Mouse (Mus musculus) megakaryocyte, embryonic 14.5 days (primary cell): Measurements from ENCODE around the gene Nxf1. TPM values are rescaled to one million over a fixed set of nuclear protein-coding genes. Genes with fewer than 3 reads are reported as not detected.
"Not testable (repeated sequence)": the region's sequence is repeated elsewhere in the genome, so short reads cannot be mapped to it uniquely, and the experiment has no call there.

Experiments
- H3K27me3 ChIP-seq: replicated peaks from 2 replicates; pipeline ENCODE3; 2012; ENCODE audit warnings: inconsistent platforms
- H3K36me3 ChIP-seq: replicated peaks from 2 replicates; pipeline ENCODE3; 2012; ENCODE audit warnings: low read length, inconsistent platforms, mixed read lengths
- H3K4me1 ChIP-seq: 2 replicates; pipeline ENCODE4 v1.6.1; 2012; ENCODE audit warnings: inconsistent platforms
- H3K4me3 ChIP-seq: replicated peaks from 2 replicates; pipeline ENCODE3; 2012; ENCODE audit warnings: moderate library complexity, mild to moderate bottlenecking, inconsistent platforms
- H3K9me3 ChIP-seq: 2 replicates; pipeline ENCODE4 v1.6.1; 2012; ENCODE audit warnings: inconsistent platforms
- FLI1 ChIP-seq: IDR thresholded peaks from 2 replicates; pipeline ENCODE4 v1.6.1; 2012; ENCODE audit warnings: low read length, inconsistent platforms, mixed read lengths
- GATA1 ChIP-seq: IDR thresholded peaks from 3 replicates; pipeline ENCODE4 v1.6.1; 2012; ENCODE audit warnings: mixed read lengths, low read length, inconsistent platforms, borderline replicate concordance
- polyA plus RNA-seq: library from polyadenylated mRNA; stranded (reverse); fragments of >175 nt; gene quantifications from 2 replicates; pipeline ENCODE4 v1.2.3, GENCODE M21; 2012; ENCODE audit warnings: low replicate concordance; ENCODE audit not compliant: insufficient read depth

The Nxf1 gene
- polyA plus RNA-seq, 1 experiment, result 13.3 TPM

DNA sequence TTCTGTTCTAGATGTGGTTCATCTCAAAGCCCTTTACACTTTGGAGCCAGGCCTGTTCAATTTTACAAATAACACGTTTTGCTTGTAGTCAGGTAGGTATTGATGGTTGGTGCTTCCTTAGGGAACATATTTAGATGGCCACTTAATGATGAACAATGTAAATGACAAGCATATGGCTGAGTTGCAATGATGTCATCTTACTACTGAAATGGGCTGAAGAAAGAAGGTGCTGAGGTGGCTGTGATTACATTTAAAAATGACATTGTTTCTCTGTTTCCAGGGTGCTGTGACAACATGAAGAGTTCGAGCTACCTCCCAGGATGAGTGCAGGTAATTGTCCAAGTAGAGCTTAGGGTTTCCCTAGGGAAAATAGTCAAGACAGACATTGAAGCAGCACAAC, 32.5 kb upstream of the Nxf1 start:
- Histone ChIP-seq H3K9me3 (no peaks in the 10 kb centered on the region), H3K27me3 (no peaks in the 10 kb centered on the region), H3K4me3 (peak overlapping the region; percentile 99), H3K4me1 (peaks cover 45% of the 10 kb centered on the region), H3K36me3 (peaks cover 37% of the 10 kb centered on the region)
- TF ChIP-seq GATA1 (no peak), FLI1 (no peak)

DNA sequence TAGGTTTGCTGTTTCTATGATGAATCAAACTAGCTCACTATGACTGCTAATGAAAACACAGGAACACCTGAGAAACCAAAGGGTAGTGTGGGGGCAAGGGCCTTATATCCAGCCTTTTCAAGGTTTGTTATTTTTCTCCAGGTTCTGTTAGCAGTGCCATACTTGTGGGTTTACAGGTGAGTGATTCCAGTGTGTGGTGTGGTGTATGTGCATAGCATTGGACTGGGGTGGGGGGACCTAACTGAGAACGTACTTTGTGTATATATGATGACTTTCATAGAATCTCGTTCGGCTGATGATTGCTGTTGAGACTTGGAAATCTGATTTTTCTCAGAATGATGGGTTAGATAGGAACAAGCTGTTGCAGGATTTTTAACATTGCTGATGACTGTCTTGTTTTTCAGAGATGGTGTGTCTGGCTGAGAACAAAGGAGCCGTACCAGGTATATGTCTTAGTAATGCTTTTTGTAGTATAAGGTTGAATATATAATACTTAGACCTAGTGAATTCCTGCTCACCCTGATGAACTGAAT, 31.7 kb upstream of the Nxf1 start:
- H3K9me3 ChIP-seq, result no peaks in the 10 kb centered on the region
- no peaks in the 10 kb centered on the region for H3K27me3 ChIP-seq
- H3K4me3 ChIP-seq, result peak overlapping the region; percentile 99
- TF ChIP-seq GATA1, result no peak
- TF ChIP-seq FLI1, result no peak
- peaks cover 36% of the 10 kb centered on the region for H3K36me3 ChIP-seq
- H3K4me1 ChIP-seq, result peaks cover 40% of the 10 kb centered on the region

DNA sequence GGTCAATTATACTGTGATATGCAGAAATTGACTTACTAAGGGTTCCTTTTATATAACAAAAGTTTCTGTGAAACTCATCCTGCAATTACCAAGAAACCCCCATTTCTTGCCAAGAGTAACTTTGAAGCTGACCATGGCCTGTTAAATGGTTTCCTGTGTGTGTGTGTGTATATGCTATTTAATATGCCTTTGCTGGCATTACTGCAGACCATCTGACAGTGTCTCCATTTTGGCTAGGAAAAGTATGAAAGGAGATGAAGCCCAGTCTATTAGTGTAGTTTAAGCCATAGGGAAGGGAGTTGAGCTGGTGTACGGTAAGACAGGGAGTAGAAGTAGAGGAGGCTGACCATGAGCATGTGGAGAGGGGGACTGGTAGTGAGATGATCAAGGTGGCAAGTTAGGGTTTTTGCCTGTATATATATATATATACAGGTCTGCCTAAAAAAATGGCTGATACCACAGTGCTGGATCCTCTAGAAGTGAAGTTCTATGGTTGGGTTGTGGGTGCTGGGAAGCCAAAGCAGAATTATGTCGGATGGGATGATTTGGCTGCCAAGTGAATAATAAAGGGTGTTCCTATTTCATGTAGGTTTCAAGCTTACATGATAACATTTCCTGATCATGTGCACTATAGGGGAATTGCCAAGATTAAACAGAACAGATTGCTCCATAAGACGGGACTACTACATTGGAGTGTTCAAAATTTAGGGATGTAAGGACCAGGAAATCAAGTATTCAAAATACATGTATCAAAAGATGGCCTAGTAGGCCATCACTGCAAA, 30.1 kb upstream of the Nxf1 start:
- Histone ChIP-seq H3K4me3 (no peak overlapping the region), H3K36me3 (peaks cover 32% of the 10 kb centered on the region), H3K4me1 (peaks cover 24% of the 10 kb centered on the region), H3K9me3 (no peaks in the 10 kb centered on the region), H3K27me3 (no peaks in the 10 kb centered on the region)
- TF ChIP-seq GATA1 (no peak), FLI1 (no peak)

- TF ChIP-seq FLI1 (no peak), GATA1 (no peak)
- 0 out of 2 replicates have a peak, but pooled peaks cover 2% of the 10 kb centered on the region for H3K9me3 ChIP-seq
- no peaks in the 10 kb centered on the region for H3K27me3 ChIP-seq
- peaks cover 18% of the 10 kb centered on the region for H3K4me1 ChIP-seq
- peaks cover 32% of the 10 kb centered on the region for H3K36me3 ChIP-seq
- H3K4me3 ChIP-seq, result no peak overlapping the region
Observed at GRCm38 (mm10) chr19:8727495-8728114, 29.3 kb upstream of the Nxf1 start.

DNA sequence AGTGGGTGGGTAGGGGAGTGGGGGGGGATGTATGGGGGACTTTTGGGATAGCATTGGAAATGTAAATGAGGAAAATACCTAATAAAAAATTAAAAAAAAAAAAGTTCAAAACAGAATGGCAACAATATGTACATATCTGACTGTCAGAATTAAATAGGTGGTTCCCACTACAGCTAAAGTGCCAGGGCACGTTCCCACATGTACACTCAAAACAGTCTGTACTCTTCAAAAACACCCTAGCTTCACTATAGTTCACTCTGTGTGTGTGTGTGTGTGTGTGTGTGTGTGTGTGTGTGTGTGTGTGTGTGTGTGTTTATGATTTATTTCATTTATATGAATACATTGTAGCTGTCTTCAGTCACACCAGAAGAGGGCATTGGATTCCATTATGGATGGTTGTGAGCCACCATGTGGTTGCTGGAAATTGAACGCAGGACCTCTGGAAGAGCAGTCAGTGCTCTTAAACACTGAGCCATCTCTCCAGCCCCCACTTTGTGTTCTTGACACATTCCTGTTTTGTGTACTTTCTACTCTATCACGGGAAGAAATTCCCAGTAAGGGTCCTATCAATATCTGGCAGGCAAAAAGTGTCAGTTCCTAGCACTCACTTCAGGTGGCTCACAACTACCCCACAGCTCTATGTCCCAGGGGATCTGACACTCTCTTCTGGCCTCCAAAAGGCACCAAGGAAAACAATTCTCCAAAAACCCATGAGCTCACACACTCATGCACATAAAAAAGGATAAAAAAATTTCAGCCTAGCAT, 28.4 kb upstream of the Nxf1 start:
- H3K4me3 ChIP-seq, H3K9me3 ChIP-seq, H3K27me3 ChIP-seq: not testable (repeated sequence)
- Histone ChIP-seq H3K4me1 (peaks cover 18% of the 10 kb centered on the region), H3K36me3 (peaks cover 32% of the 10 kb centered on the region)

- Histone ChIP-seq H3K36me3 (peaks cover 25% of the 10 kb centered on the region), H3K9me3 (0 out of 2 replicates have a peak, but pooled peaks cover 4% of the 10 kb centered on the region), H3K27me3 (no peaks in the 10 kb centered on the region), H3K4me3 (peak overlapping the region; percentile 65), H3K4me1 (peaks cover 29% of the 10 kb centered on the region)
- TF ChIP-seq GATA1 (no peak), FLI1 (no peak)
Observed at GRCm38 (mm10) chr19:8734334-8734733, 22.5 kb upstream of the Nxf1 start.

GRCm38 (mm10) chr19:8735389-8736159, 21.3 kb upstream of the Nxf1 start, which contains the start of gene Wdr74:
Gene Wdr74, plus strand, starts transcription at chr19:8735827.
- H3K27me3 ChIP-seq, result no peaks in the 10 kb centered on the region
- H3K4me3 ChIP-seq, result peak within 1 kb of the TSS; percentile 98
- 0 out of 2 replicates have a peak, but pooled peaks cover 4% of the 10 kb centered on the region for H3K9me3 ChIP-seq
- no peak for TF ChIP-seq GATA1
- TF ChIP-seq FLI1, result no peak; the same call in 1 of the 2 replicates
- H3K4me1 ChIP-seq, result peaks cover 36% of the 10 kb centered on the region
- peaks cover 37% of the 10 kb centered on the region for H3K36me3 ChIP-seq

DNA sequence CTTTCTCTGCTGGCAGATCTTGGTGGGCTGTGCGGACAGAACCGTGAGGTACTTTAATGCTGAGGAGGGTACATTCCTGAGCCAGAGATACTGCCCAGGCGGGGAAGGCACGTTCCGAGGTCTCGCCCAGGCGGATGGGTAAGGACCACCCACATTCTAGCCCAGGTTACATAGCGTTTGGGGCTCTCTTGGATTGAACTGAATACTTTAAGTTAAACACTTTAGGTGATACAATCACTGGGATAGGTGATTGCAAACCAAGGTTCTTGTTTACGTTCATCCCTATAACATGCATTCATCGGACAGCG, 20.8 kb upstream of the Nxf1 start:
- no peak for TF ChIP-seq GATA1
- TF ChIP-seq FLI1, result no peak
- H3K4me1 ChIP-seq, result peaks cover 41% of the 10 kb centered on the region
- 0 out of 2 replicates have a peak, but pooled peaks cover 4% of the 10 kb centered on the region for H3K9me3 ChIP-seq
- H3K27me3 ChIP-seq, result no peaks in the 10 kb centered on the region
- peaks cover 40% of the 10 kb centered on the region for H3K36me3 ChIP-seq
- peak overlapping the region; percentile 98 for H3K4me3 ChIP-seq

- no peak overlapping the region for H3K4me3 ChIP-seq
- peaks cover 54% of the 10 kb centered on the region for H3K36me3 ChIP-seq
- peaks cover 54% of the 10 kb centered on the region for H3K4me1 ChIP-seq
- TF ChIP-seq GATA1, result no peak
- TF ChIP-seq FLI1, result no peak
- no peaks in the 10 kb centered on the region for H3K9me3 ChIP-seq
- no peaks in the 10 kb centered on the region for H3K27me3 ChIP-seq
Observed at GRCm38 (mm10) chr19:8738911-8739310, 18.0 kb upstream of the Nxf1 start.

DNA sequence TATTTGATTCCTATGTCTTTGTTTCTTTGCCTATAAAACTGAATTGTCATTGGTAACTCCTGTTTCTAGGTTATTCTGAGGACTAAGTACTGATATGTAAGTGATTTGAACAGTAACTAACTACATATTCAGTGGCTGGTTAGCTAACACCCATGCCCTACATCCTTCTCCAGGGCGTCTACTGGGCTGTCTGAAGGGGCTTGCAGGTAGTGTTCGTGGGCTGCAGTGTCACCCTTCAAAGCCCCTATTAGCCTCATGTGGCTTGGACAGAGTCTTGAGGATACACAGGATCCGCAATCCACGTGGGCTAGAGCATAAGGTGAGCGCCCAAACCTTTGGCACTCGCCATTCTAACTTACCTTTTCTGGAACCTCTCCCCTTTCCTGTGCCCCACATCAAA, 17.2 kb upstream of the Nxf1 start:
- Histone ChIP-seq H3K4me3 (no peak overlapping the region), H3K27me3 (no peaks in the 10 kb centered on the region), H3K36me3 (peaks cover 60% of the 10 kb centered on the region), H3K9me3 (no peaks in the 10 kb centered on the region), H3K4me1 (peaks cover 50% of the 10 kb centered on the region)
- TF ChIP-seq GATA1 (no peak), FLI1 (no peak)
